Mouse (Mus musculus) liver, embryonic 14.5 days (tissue): ENCODE data around the gene Mgat5. TPM values are rescaled to one million over a fixed set of nuclear protein-coding genes. Genes with fewer than 3 reads are reported as not detected.
A peak's percentile ranks its signal among the peaks of the same experiment; 100 is the strongest.

Experiments
- ATAC-seq: fragments of 200-750 bp; cut with Nextera tagmentation; 2 replicates; pipeline ENCODE4 v1.8.0; 2017; ENCODE audit warnings: moderate number of reproducible peaks, mild to moderate bottlenecking, moderate library complexity; ENCODE audit not compliant: insufficient read depth
- DNase-seq, 3 experiments: peaks; one replicate each; pipeline ENCODE4 v3.0.0-alpha.2; 2012 to 2013; ENCODE audit warnings: low read depth in 3 of 3, low spot score in 3 of 3
- H3K27ac ChIP-seq: fragments of 300-500 bp; sonication (generic); 2 replicates; pipeline ENCODE4 v1.5.1; 2014; ENCODE audit warnings: moderate library complexity, mild to moderate bottlenecking, control low read depth, inconsistent platforms
- H3K27me3 ChIP-seq: fragments of 300-500 bp; sonication (generic); 2 replicates; pipeline ENCODE4 v1.6.1; 2014; ENCODE audit warnings: mild to moderate bottlenecking, low read length, moderate library complexity; ENCODE audit not compliant: control insufficient read depth, insufficient read depth
- H3K36me3 ChIP-seq: fragments of 300-500 bp; sonication (generic); replicated peaks from 2 replicates; pipeline ENCODE4 v1.6.1; 2014; ENCODE audit warnings: low read depth; ENCODE audit not compliant: control insufficient read depth, insufficient read depth
- H3K4me1 ChIP-seq, 2 experiments: fragments of 200-500 bp in 1 of 2; fragments of 300-500 bp in 1 of 2; sonication (generic) in 1 of 2; replicated peaks; 2 replicates each; pipeline ENCODE4 v1.6.1; 2012 to 2014; ENCODE audit warnings: antibody characterized with exemption in 1 of 2, inconsistent platforms in 1 of 2, low read length in 1 of 2; ENCODE audit not compliant: control insufficient read depth in 2 of 2, insufficient read depth in 2 of 2
- H3K4me2 ChIP-seq: fragments of 300-500 bp; sonication (generic); 2 replicates; pipeline ENCODE4 v1.6.1; 2014; ENCODE audit warnings: low read depth, mild to moderate bottlenecking, control low read depth, moderate library complexity
- H3K4me3 ChIP-seq, 2 experiments: fragments of 200-500 bp in 1 of 2; fragments of 300-500 bp in 1 of 2; sonication (generic) in 1 of 2; 2 replicates each; pipeline ENCODE4 v1.5.1; 2012 to 2014; ENCODE audit warnings: low read depth in 2 of 2, low read length in 2 of 2, mild to moderate bottlenecking in 2 of 2, control low read depth in 1 of 2, inconsistent platforms in 1 of 2, moderate library complexity in 1 of 2; ENCODE audit not compliant: insufficient read depth in 1 of 2
- H3K9ac ChIP-seq: fragments of 300-500 bp; sonication (generic); replicated peaks from 2 replicates; pipeline ENCODE4 v1.6.1; 2014; ENCODE audit warnings: mild to moderate bottlenecking, control low read depth, moderate library complexity
- H3K9me3 ChIP-seq: fragments of 300-500 bp; sonication (generic); 2 replicates; pipeline ENCODE4 v1.6.1; 2016; ENCODE audit warnings: low read length, mixed read lengths; ENCODE audit not compliant: control insufficient read depth
- CTCF ChIP-seq: IDR thresholded peaks from 2 replicates; pipeline ENCODE4 v1.5.1; 2016; ENCODE audit warnings: antibody characterized with exemption, low read depth, control low read depth
- EP300 ChIP-seq: IDR thresholded peaks from 2 replicates; pipeline ENCODE4 v1.6.1; 2016; ENCODE audit warnings: antibody characterized with exemption, low read depth
- WGBS: fragments of 180-500 bp; shearing (Covaris S2); extraction: QIAGEN DNeasy Blood & Tissue Kit; methylation state at CpG from one replicate; pipeline ENCODE4 v1.1.7; 2014; ENCODE audit not compliant: insufficient replicate concordance; 5-methylcytosine and 5-hydroxymethylcytosine counted together
- polyA plus RNA-seq, 2 experiments: library from polyadenylated mRNA; depleted of rRNA in 1 of 2; stranded (reverse) in 1 of 2; unstranded in 1 of 2; fragments of >200 nt; fragmentation: Nextera tagmentation in 1 of 2; extraction: Ambion mirVana in 1 of 2; gene quantifications; 2 replicates each; pipeline versions ENCODE4 v1.2.1 to v1.2.3; 2012 to 2014

Mgat5 gene
- polyA plus RNA-seq (2012; rRNA removed) (0.56 and 0.67 TPM in 2 replicates), polyA plus RNA-seq (2014; fragmentation: Nextera tagmentation; extraction: Ambion mirVana) (0.54 and 0.62 TPM in 2 replicates)

- Histone ChIP-seq H3K4me1 (peaks cover 0 to 5% of the 10 kb centered on the region in 2 experiments; a peak in 1 of 4 replicates), H3K9me3 (no peaks in the 10 kb centered on the region), H3K4me2 (peak within 1 kb of the TSS; percentile 84), H3K27me3 (no peaks in the 10 kb centered on the region), H3K4me3 (peak within 1 kb of the TSS; percentile 66 to 76), H3K36me3 (no peaks in the 10 kb centered on the region), H3K27ac (no peak within 1 kb of the TSS), H3K9ac (peak within 1 kb of the TSS; percentile 59)
- DNase-seq (peak; percentile 65 to 72 (median 69)), ATAC-seq (peak; percentile 88)
- under 1% methylated on average over 51 of the region's 51 CpGs for WGBS
- TF ChIP-seq EP300 (no peak), CTCF (peak; percentile 22; the same call in 1 of the 2 replicates)
Measured at GRCm38 (mm10) chr1:127204817-127205485, at the start of gene Mgat5. Gene Mgat5, plus strand, starts transcription at chr1:127205015.

DNA sequence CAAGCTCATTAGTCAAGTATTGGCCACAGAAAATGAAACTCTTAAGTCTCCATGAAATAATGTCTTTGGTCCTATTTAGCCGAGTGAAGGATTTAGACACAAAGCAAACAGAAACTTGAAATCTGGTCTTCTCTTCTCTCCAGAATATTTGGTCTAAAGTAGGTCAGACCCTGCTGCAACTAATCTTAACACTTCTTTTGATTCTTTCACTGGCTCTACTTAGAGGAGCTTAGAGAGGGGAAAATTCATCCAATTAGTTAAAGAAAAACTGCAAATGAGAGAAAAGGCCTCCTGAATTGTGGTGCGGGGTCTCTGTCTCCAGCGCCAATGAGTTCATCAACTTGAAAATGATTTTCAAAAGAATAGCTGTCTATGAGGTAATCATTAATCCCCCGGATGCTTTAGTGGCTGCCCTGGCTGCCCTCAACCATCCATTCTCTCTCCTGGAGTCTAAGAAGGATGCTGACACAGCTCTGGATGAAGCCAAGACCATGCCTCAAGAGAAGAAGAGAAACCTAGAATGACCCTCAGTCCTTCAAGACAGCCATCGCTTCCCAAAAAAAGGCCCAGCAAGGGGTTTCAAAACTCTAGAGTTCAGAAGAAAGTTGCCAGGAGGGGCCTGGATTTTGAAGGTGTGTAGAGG, 44.6 kb upstream of the Mgat5 start:
- WGBS: 69% methylated on average over 5 of the region's 5 CpGs
- Histone ChIP-seq H3K27ac (no peak overlapping the region), H3K9me3 (no peaks in the 10 kb centered on the region), H3K4me2 (no peak overlapping the region), H3K27me3 (no peaks in the 10 kb centered on the region), H3K4me3 (no peak overlapping the region), H3K36me3 (no peaks in the 10 kb centered on the region), H3K9ac (no peak overlapping the region), H3K4me1 (no peaks in the 10 kb centered on the region)
- no peak for ATAC-seq
- no peak for DNase-seq
- TF ChIP-seq CTCF (no peak), EP300 (no peak)

GRCm38 (mm10) chr1:127164589-127165160, 40.1 kb upstream of the Mgat5 start:
- no peaks in the 10 kb centered on the region for H3K4me1 ChIP-seq
- no peak overlapping the region for H3K27ac ChIP-seq
- no peak overlapping the region for H3K4me3 ChIP-seq
- 59% methylated on average over 4 of the region's 4 CpGs for WGBS
- TF ChIP-seq EP300 (no peak), CTCF (no peak)
- no peaks in the 10 kb centered on the region for H3K27me3 ChIP-seq
- H3K4me2 ChIP-seq: no peak overlapping the region
- no peaks in the 10 kb centered on the region for H3K9me3 ChIP-seq
- DNase-seq (no peak), ATAC-seq (no peak)
- no peak overlapping the region for H3K9ac ChIP-seq
- H3K36me3 ChIP-seq: no peaks in the 10 kb centered on the region

DNA sequence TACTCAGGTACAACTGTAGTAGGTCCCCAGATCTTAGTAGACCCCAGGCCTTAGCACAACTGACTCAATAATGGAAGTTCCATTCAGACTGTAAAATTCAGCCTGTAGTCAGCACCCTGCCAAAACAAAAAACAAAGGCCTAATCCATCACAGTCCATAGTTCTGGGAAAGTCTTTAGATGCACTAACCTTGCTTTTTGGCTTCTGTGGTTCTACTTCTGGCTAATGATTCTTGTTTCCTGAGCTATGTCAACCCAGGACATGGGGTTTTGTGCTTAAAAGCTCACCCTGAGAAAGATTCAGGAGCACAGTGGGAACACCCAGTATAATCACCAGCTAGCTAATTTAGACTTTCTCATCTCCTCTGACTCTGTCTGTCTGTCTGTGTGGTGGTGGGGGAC, 38.3 kb upstream of the Mgat5 start:
- Histone ChIP-seq H3K36me3 (no peaks in the 10 kb centered on the region), H3K4me2 (no peak overlapping the region), H3K9me3 (no peaks in the 10 kb centered on the region), H3K4me3 (no peak overlapping the region), H3K4me1 (no peaks in the 10 kb centered on the region), H3K9ac (no peak overlapping the region), H3K27ac (no peak overlapping the region), H3K27me3 (no peaks in the 10 kb centered on the region)
- DNase-seq (no peak), ATAC-seq (no peak)
- TF ChIP-seq EP300: no peak
- no peak for TF ChIP-seq CTCF

GRCm38 (mm10) chr1:127167586-127167985, 37.2 kb upstream of the Mgat5 start:
- no peak for TF ChIP-seq CTCF
- TF ChIP-seq EP300: no peak
- Histone ChIP-seq H3K4me1 (no peaks in the 10 kb centered on the region), H3K36me3 (no peaks in the 10 kb centered on the region), H3K27me3 (no peaks in the 10 kb centered on the region), H3K4me2 (no peak overlapping the region), H3K9ac (no peak overlapping the region), H3K27ac (no peak overlapping the region), H3K4me3 (no peak overlapping the region), H3K9me3 (no peaks in the 10 kb centered on the region)
- ATAC-seq: no peak
- 56% methylated on average over 1 of the region's 1 CpGs for WGBS
- DNase-seq: no peak
